Mouse (Mus musculus): Measurements from ENCODE around the gene Sugp2. TPM values are rescaled to one million over a fixed set of nuclear protein-coding genes. Genes with fewer than 3 reads are reported as not detected.
A peak's percentile ranks its signal among the peaks of the same experiment; 100 is the strongest.

Sugp2 gene
- 149 and 191 TPM in 2 replicates for polyA plus RNA-seq (2012; rRNA removed)

- TF ChIP-seq CTCF (IDR thresholded peaks at IDR 0.05; ENCODE audit: borderline replicate concordance, extremely low read depth, insufficient read depth, insufficient read length) (no peak), POLR2A (IDR thresholded peaks at IDR 0.05; ENCODE audit: borderline replicate concordance, extremely low read depth, insufficient read depth, insufficient read length, poor library complexity, severe bottlenecking) (peak; percentile 91)
- DNase-seq (ENCODE audit: low read depth), result peak; percentile 99
These were observed at the start of gene Sugp2, which contains the start of gene Armc6 for GRCm38 (mm10) chr8:70234080-70234780. Sugp2 (plus strand) TSS chr8:70234226. Armc6 (minus strand) TSS chr8:70234466.

- DNase-seq (ENCODE audit: low read depth), result no peak
- TF ChIP-seq POLR2A (IDR thresholded peaks at IDR 0.05; ENCODE audit: borderline replicate concordance, extremely low read depth, insufficient read depth, insufficient read length, poor library complexity, severe bottlenecking) (no peak), CTCF (IDR thresholded peaks at IDR 0.05; ENCODE audit: borderline replicate concordance, extremely low read depth, insufficient read depth, insufficient read length) (no peak)
These were observed 45.3 kb upstream of the Sugp2 start for GRCm38 (mm10) chr8:70188707-70189106.

- DNase-seq (ENCODE audit: low read depth), result no peak
These were observed 40.8 kb upstream of the Sugp2 start for GRCm38 (mm10) chr8:70193238-70193637.

GRCm38 (mm10) chr8:70194191-70194590 lies 39.8 kb upstream of the Sugp2 start:
- TF ChIP-seq POLR2A (IDR thresholded peaks at IDR 0.05; ENCODE audit: borderline replicate concordance, extremely low read depth, insufficient read depth, insufficient read length, poor library complexity, severe bottlenecking) (no peak), CTCF (IDR thresholded peaks at IDR 0.05; ENCODE audit: borderline replicate concordance, extremely low read depth, insufficient read depth, insufficient read length) (no peak)
- no peak for DNase-seq (ENCODE audit: low read depth)

More at GRCm38 (mm10) chr8:70193238-70193637, 40.8 kb upstream of the Sugp2 start:
- TF ChIP-seq CTCF (IDR thresholded peaks at IDR 0.05; ENCODE audit: borderline replicate concordance, extremely low read depth, insufficient read depth, insufficient read length), result no peak
- TF ChIP-seq POLR2A (IDR thresholded peaks at IDR 0.05; ENCODE audit: borderline replicate concordance, extremely low read depth, insufficient read depth, insufficient read length, poor library complexity, severe bottlenecking), result no peak

GRCm38 (mm10) chr8:70195762-70196161 lies 38.3 kb upstream of the Sugp2 start:
- no peak for DNase-seq (ENCODE audit: low read depth)
- TF ChIP-seq CTCF (IDR thresholded peaks at IDR 0.05; ENCODE audit: borderline replicate concordance, extremely low read depth, insufficient read depth, insufficient read length) (peak; percentile 2; the same call in 1 of the 2 replicates), POLR2A (IDR thresholded peaks at IDR 0.05; ENCODE audit: borderline replicate concordance, extremely low read depth, insufficient read depth, insufficient read length, poor library complexity, severe bottlenecking) (no peak)

- TF ChIP-seq POLR2A (IDR thresholded peaks at IDR 0.05; ENCODE audit: borderline replicate concordance, extremely low read depth, insufficient read depth, insufficient read length, poor library complexity, severe bottlenecking) (no peak), CTCF (IDR thresholded peaks at IDR 0.05; ENCODE audit: borderline replicate concordance, extremely low read depth, insufficient read depth, insufficient read length) (no peak)
- DNase-seq (ENCODE audit: low read depth), result peak; percentile 5
These were observed 36.4 kb upstream of the Sugp2 start for GRCm38 (mm10) chr8:70197603-70198002.

- no peak for TF ChIP-seq POLR2A (IDR thresholded peaks at IDR 0.05; ENCODE audit: borderline replicate concordance, extremely low read depth, insufficient read depth, insufficient read length, poor library complexity, severe bottlenecking)
- TF ChIP-seq CTCF (IDR thresholded peaks at IDR 0.05; ENCODE audit: borderline replicate concordance, extremely low read depth, insufficient read depth, insufficient read length), result no peak; the same call in 1 of the 2 replicates
- peak; percentile 62 for DNase-seq (ENCODE audit: low read depth)
These were observed 33.8 kb upstream of the Sugp2 start for GRCm38 (mm10) chr8:70200098-70200681.

GRCm38 (mm10) chr8:70201417-70201816 lies 32.6 kb upstream of the Sugp2 start:
- no peak for DNase-seq (ENCODE audit: low read depth)
- TF ChIP-seq POLR2A (IDR thresholded peaks at IDR 0.05; ENCODE audit: borderline replicate concordance, extremely low read depth, insufficient read depth, insufficient read length, poor library complexity, severe bottlenecking), result no peak
- TF ChIP-seq CTCF (IDR thresholded peaks at IDR 0.05; ENCODE audit: borderline replicate concordance, extremely low read depth, insufficient read depth, insufficient read length), result no peak

GRCm38 (mm10) chr8:70203072-70203471 lies 31.0 kb upstream of the Sugp2 start:
- DNase-seq (ENCODE audit: low read depth), result no peak

GRCm38 (mm10) chr8:70204757-70205156 lies 29.3 kb upstream of the Sugp2 start:
- DNase-seq (ENCODE audit: low read depth), result no peak
- TF ChIP-seq POLR2A (IDR thresholded peaks at IDR 0.05; ENCODE audit: borderline replicate concordance, extremely low read depth, insufficient read depth, insufficient read length, poor library complexity, severe bottlenecking) (no peak), CTCF (IDR thresholded peaks at IDR 0.05; ENCODE audit: borderline replicate concordance, extremely low read depth, insufficient read depth, insufficient read length) (no peak)

More at GRCm38 (mm10) chr8:70203072-70203471, 31.0 kb upstream of the Sugp2 start:
- no peak for TF ChIP-seq CTCF (IDR thresholded peaks at IDR 0.05; ENCODE audit: borderline replicate concordance, extremely low read depth, insufficient read depth, insufficient read length)
- no peak for TF ChIP-seq POLR2A (IDR thresholded peaks at IDR 0.05; ENCODE audit: borderline replicate concordance, extremely low read depth, insufficient read depth, insufficient read length, poor library complexity, severe bottlenecking)

- DNase-seq (ENCODE audit: low read depth), result no peak
- TF ChIP-seq CTCF (IDR thresholded peaks at IDR 0.05; ENCODE audit: borderline replicate concordance, extremely low read depth, insufficient read depth, insufficient read length), result no peak
- TF ChIP-seq POLR2A (IDR thresholded peaks at IDR 0.05; ENCODE audit: borderline replicate concordance, extremely low read depth, insufficient read depth, insufficient read length, poor library complexity, severe bottlenecking), result no peak
These were observed 25.9 kb upstream of the Sugp2 start for GRCm38 (mm10) chr8:70208130-70208529.

Data from brain, embryonic 14.5 days (tissue).